Mouse (Mus musculus) liver, postnatal 0 days (tissue): ENCODE data around the gene Porcn.

Source experiments
- CTCF ChIP-seq: sonication (generic); IDR thresholded peaks from 2 replicates; pipeline ENCODE4 v1.5.1; 2016; ENCODE audit warnings: antibody characterized with exemption, low read depth
- EP300 ChIP-seq: IDR thresholded peaks from 2 replicates; pipeline ENCODE4 v1.6.1; 2016; ENCODE audit warnings: antibody characterized with exemption, low read depth, mild to moderate bottlenecking

- TF ChIP-seq CTCF (no peak), EP300 (no peak)
Observed at GRCm38 (mm10) chrX:8222296-8222677, 16.0 kb upstream of the Porcn start.
